Mouse (Mus musculus) CD4-positive, CD25-positive, alpha-beta regulatory T cell (primary cell): Measurements from ENCODE around the gene Nfkbil1. TPM values are rescaled to one million over a fixed set of nuclear protein-coding genes. Genes with fewer than 3 reads are reported as not detected.

Experiments
- polyA plus RNA-seq: library from polyadenylated mRNA; unstranded; fragments of 100-300 nt; shearing (Covaris generic); gene quantifications from one replicate; pipeline ENCODE4 v1.2.1, GENCODE M21; 2017

Nfkbil1 gene
- polyA plus RNA-seq: 22.3 TPM

GRCm38 (mm10) chr17:35235614-35236389 is at the start of gene Nfkbil1:
Nfkbil1 (minus strand) TSS chr17:35235792.

GRCm38 (mm10) chr17:35262664-35263522 is 27.3 kb upstream of the Nfkbil1 start, which contains the start of gene H2-D1:
H2-D1 (plus strand) TSS chr17:35262730.

GRCm38 (mm10) chr17:35241305-35242014 is 5.9 kb upstream of the Nfkbil1 start, which contains the start of gene Ddx39b:
Ddx39b (plus strand) TSS chr17:35241746.

GRCm38 (mm10) chr17:35233114-35233980 is 2.2 kb downstream of the Nfkbil1 start, which contains the start of gene Atp6v1g2:
Atp6v1g2 (plus strand) TSS chr17:35233660.

GRCm38 (mm10) chr17:35220156-35220952 is 15.2 kb downstream of the Nfkbil1 start, which contains the start of gene Gm16181:
Gm16181 (plus strand) TSS chr17:35220834.

GRCm38 (mm10) chr17:35204494-35205379 is 30.9 kb downstream of the Nfkbil1 start, which contains the start of gene Lta:
Lta (minus strand) TSS chr17:35205351.

GRCm38 (mm10) chr17:35201787-35202186 is 33.8 kb downstream of the Nfkbil1 start, which contains the start of gene Tnf:
Tnf (minus strand) TSS chr17:35202007.

GRCm38 (mm10) chr17:35193881-35194843 is 41.4 kb downstream of the Nfkbil1 start, which contains the start of gene Ltb:
Ltb (plus strand) TSS chr17:35194439.

GRCm38 (mm10) chr17:35187959-35188610 is 47.5 kb downstream of the Nfkbil1 start, which contains the start of gene Lst1:
Lst1 (minus strand) TSS chr17:35188439.

GRCm38 (mm10) chr17:35175968-35176367 is 59.6 kb downstream of the Nfkbil1 start, which contains the start of gene Aif1:
Aif1 (minus strand) TSS chr17:35176068.

Other genes with a start within 250 kb of the Nfkbil1 start
- 174 TPM for gene Vars, start 234.8 kb downstream of the Nfkbil1 start, polyA plus RNA-seq
- 0.18 TPM for gene Vwa7, start 219.2 kb downstream of the Nfkbil1 start, polyA plus RNA-seq
- gene Sapcd1, start 207.8 kb downstream of the Nfkbil1 start, polyA plus RNA-seq: 0.81 TPM
- gene Msh5, start 189.0 kb downstream of the Nfkbil1 start, polyA plus RNA-seq: 1.2 TPM
- 479 TPM for gene Clic1, start 185.8 kb downstream of the Nfkbil1 start, polyA plus RNA-seq
- 1.2 TPM for gene Ddah2, start 176.8 kb downstream of the Nfkbil1 start, polyA plus RNA-seq
- not detected for gene Ly6g6c, start 170.4 kb downstream of the Nfkbil1 start, polyA plus RNA-seq
- gene Mpig6b, start 169.6 kb downstream of the Nfkbil1 start, polyA plus RNA-seq: not detected
- not detected for gene Ly6g6e, start 158.9 kb downstream of the Nfkbil1 start, polyA plus RNA-seq
- gene Ly6g6d, start 157.7 kb downstream of the Nfkbil1 start, polyA plus RNA-seq: not detected
- not detected for gene Ly6g6f, start 150.2 kb downstream of the Nfkbil1 start, polyA plus RNA-seq
- 66.3 TPM for gene Abhd16a, start 146.5 kb downstream of the Nfkbil1 start, polyA plus RNA-seq
- not detected for gene Ly6g5c, start 127.5 kb downstream of the Nfkbil1 start, polyA plus RNA-seq
- 1.1 TPM for gene Ly6g5b, start 120.4 kb downstream of the Nfkbil1 start, polyA plus RNA-seq
- 52.4 TPM for gene Gpank1, start 114.3 kb downstream of the Nfkbil1 start, polyA plus RNA-seq
- 244 TPM for gene Csnk2b, start 113.7 kb downstream of the Nfkbil1 start, polyA plus RNA-seq
- 3.3 TPM for gene D17H6S53E, start 109.4 kb downstream of the Nfkbil1 start, polyA plus RNA-seq
- not detected for gene Apom, start 103.7 kb downstream of the Nfkbil1 start, polyA plus RNA-seq
- gene Bag6, start 100.6 kb downstream of the Nfkbil1 start, polyA plus RNA-seq: 57.1 TPM
- gene Prrc2a, start 70.9 kb downstream of the Nfkbil1 start, polyA plus RNA-seq: 26.9 TPM
- gene Aif1, start 59.7 kb downstream of the Nfkbil1 start, polyA plus RNA-seq: 2.2 TPM
- 8.7 TPM for gene Lst1, start 47.4 kb downstream of the Nfkbil1 start, polyA plus RNA-seq
- gene Ltb, start 41.4 kb downstream of the Nfkbil1 start, polyA plus RNA-seq: 2,032 TPM
- 40.7 TPM for gene Tnf, start 33.8 kb downstream of the Nfkbil1 start, polyA plus RNA-seq
- 158 TPM for gene Lta, start 30.4 kb downstream of the Nfkbil1 start, polyA plus RNA-seq
- gene Gm16181, start 15.0 kb downstream of the Nfkbil1 start, polyA plus RNA-seq: 1.4 TPM
- gene Atp6v1g2, start 2.1 kb downstream of the Nfkbil1 start, polyA plus RNA-seq: 5.4 TPM
- gene Ddx39b, start 6.0 kb upstream of the Nfkbil1 start, polyA plus RNA-seq: 249 TPM
- gene H2-D1, start 26.9 kb upstream of the Nfkbil1 start, polyA plus RNA-seq: 5,785 TPM
- 0.17 TPM for gene H2-Q1, start 84.6 kb upstream of the Nfkbil1 start, polyA plus RNA-seq
- 12.5 TPM for gene H2-Q2, start 106.5 kb upstream of the Nfkbil1 start, polyA plus RNA-seq
- 40.5 TPM for gene H2-Q4, start 143.8 kb upstream of the Nfkbil1 start, polyA plus RNA-seq
- 632 TPM for gene H2-Q6, start 189.1 kb upstream of the Nfkbil1 start, polyA plus RNA-seq
- 2,029 TPM for gene H2-Q7, start 203.4 kb upstream of the Nfkbil1 start, polyA plus RNA-seq
- 20.6 TPM for gene H2-Q10, start 234.3 kb upstream of the Nfkbil1 start, polyA plus RNA-seq